Mouse (Mus musculus) ES-Bruce4 (cell line): ENCODE data around the gene Gm14597. TPM values are rescaled to one million over a fixed set of nuclear protein-coding genes. Genes with fewer than 3 reads are reported as not detected.
"Not testable (repeated sequence)": the region's sequence is repeated elsewhere in the genome, so short reads cannot be mapped to it uniquely, and the experiment has no call there.

Experiments
- H3K27ac ChIP-seq: 2 replicates; pipeline ENCODE4 v1.5.1; 2012; ENCODE audit warnings: low read length, inconsistent platforms; ENCODE audit not compliant: insufficient read depth
- H3K27me3 ChIP-seq: 2 replicates; pipeline ENCODE4 v1.6.1; 2012; ENCODE audit warnings: mild to moderate bottlenecking, low read length, inconsistent platforms; ENCODE audit not compliant: control insufficient read depth, poor library complexity, insufficient read depth, severe bottlenecking
- H3K36me3 ChIP-seq: 2 replicates; pipeline ENCODE4 v1.6.1; 2012; ENCODE audit warnings: inconsistent platforms, mild to moderate bottlenecking, low read length, moderate library complexity; ENCODE audit not compliant: control insufficient read depth, poor library complexity, insufficient read depth, severe bottlenecking
- H3K4me1 ChIP-seq: one replicate; pipeline ENCODE4 v1.8.1; 2011; ENCODE audit warnings: low read length; ENCODE audit not compliant: control insufficient read depth, insufficient read depth
- H3K4me3 ChIP-seq: 2 replicates; pipeline ENCODE4 v1.5.1; 2011; ENCODE audit warnings: low read depth, mild to moderate bottlenecking, low read length
- H3K9ac ChIP-seq: 2 replicates; pipeline ENCODE4 v1.6.1; 2012; ENCODE audit warnings: low read depth, mild to moderate bottlenecking, inconsistent platforms; ENCODE audit not compliant: poor library complexity, severe bottlenecking
- H3K9me3 ChIP-seq: replicated peaks from 2 replicates; pipeline ENCODE4 v1.6.1; 2012; ENCODE audit warnings: mild to moderate bottlenecking, low read length, inconsistent platforms; ENCODE audit not compliant: control insufficient read depth, poor library complexity, insufficient read depth, severe bottlenecking
- CTCF ChIP-seq: IDR thresholded peaks from one replicate; pipeline ENCODE4 v1.8.1; 2011; ENCODE audit warnings: low read depth, low read length
- EP300 ChIP-seq: IDR thresholded peaks from 2 replicates; pipeline ENCODE4 v1.6.1; 2011; ENCODE audit warnings: low read depth, low read length; ENCODE audit not compliant: insufficient read depth
- POLR2A ChIP-seq: IDR thresholded peaks from one replicate; pipeline ENCODE4 v1.8.1; 2011; ENCODE audit warnings: low read length; ENCODE audit not compliant: insufficient read depth
- polyA plus RNA-seq: library from polyadenylated mRNA; stranded (reverse); fragments of >200 nt; gene quantifications from 2 replicates; pipeline ENCODE4 v1.2.4, GENCODE M21; 2011; ENCODE audit warnings: low read depth; ENCODE audit not compliant: missing spikeins, insufficient read depth, insufficient read length

The Gm14597 gene
- polyA plus RNA-seq = not detected in 2 replicates

GRCm38 (mm10) chrX:53608879-53609278 is at the start of gene Gm14597:
Gm14597 (minus strand) TSS chrX:53608979.
- H3K36me3 ChIP-seq, H3K27ac ChIP-seq, H3K27me3 ChIP-seq, H3K4me1 ChIP-seq, H3K9ac ChIP-seq, H3K9me3 ChIP-seq: not testable (repeated sequence)
- peak within 1 kb of the TSS; percentile 41 for H3K4me3 ChIP-seq

DNA sequence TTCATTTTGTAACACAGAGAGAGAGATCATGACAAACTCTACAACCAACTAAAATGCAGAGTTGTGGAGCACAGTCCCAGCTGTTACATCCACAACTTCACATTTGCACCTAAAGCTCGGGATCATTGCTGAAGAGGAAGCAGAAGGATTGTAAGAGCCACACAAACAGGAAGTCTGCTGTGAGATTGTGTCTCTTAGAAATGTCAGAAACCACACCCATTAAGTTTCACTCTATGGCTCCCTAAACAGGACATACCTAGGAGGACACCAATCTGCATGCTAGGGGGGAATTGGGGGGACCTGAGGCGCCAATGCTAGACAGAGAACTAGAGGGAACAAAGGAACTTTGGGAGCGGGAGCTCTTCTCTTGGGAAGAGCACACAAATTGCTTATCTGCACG is 44.1 kb upstream of the Gm14597 start:
- not testable (repeated sequence) for H3K9ac ChIP-seq, H3K9me3 ChIP-seq, H3K36me3 ChIP-seq, H3K4me3 ChIP-seq, H3K27ac ChIP-seq, H3K4me1 ChIP-seq, H3K27me3 ChIP-seq

- Histone ChIP-seq H3K9me3 (no peaks in the 10 kb centered on the region), H3K36me3 (no peaks in the 10 kb centered on the region), H3K9ac (no peak overlapping the region), H3K27ac (no peak overlapping the region), H3K27me3 (no peaks in the 10 kb centered on the region), H3K4me3 (no peak overlapping the region), H3K4me1 (no peaks in the 10 kb centered on the region)
- TF ChIP-seq CTCF = no peak
- TF ChIP-seq POLR2A = no peak
- no peak for TF ChIP-seq EP300
Observed at GRCm38 (mm10) chrX:53645885-53646284, 37.1 kb upstream of the Gm14597 start.

DNA sequence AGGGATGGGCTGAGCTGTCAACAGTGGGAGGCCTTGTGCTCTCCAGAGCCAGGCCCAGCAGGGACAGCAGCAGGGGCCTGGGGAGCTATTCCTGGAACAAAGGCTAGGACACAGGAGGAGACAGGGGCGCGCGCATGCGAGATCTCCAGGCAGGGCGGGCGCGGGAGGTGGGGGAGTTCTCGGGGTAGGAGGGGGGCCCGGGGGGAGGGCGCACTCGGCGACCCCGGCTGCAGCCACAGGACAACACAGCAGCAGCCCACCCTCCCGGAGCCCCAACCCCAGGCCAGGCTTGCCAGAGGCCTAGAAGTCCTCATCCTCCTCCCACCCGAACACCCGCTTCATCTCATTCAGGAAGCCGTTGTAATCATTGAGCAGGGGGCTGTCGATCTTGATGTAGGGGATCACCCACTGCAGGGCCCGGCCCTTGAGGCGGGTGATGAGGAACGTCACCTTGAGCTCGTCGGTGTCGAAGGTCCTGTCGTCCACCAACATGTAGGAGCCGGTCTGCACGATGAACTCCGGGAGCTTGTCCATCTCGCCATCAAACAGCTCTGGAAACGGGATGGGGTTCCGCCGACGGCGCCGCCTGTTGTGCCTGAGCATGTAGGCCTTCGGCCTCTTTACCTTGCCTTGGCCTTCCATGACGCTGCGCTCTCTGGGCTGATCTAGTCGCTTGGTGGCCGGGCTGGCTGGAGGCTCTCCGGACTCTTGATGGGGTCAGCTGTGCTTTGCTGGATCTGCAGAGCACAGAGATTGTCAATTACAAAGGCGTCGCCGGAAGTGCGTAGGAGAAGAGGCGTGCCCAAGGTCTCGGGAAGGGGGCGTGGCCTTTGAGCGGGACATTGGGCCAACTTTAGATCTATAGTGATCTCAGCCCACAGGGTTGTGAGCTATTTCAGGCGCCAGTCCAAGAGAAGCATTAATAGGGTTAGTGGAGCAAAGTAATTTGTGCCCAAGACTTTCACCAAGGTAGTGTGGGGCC is 34.5 kb upstream of the Gm14597 start, which contains the start of gene Rtl8a:
Gene Rtl8a, minus strand, starts transcription at position 703 of the 982 bp plus-strand sequence.
- H3K27ac ChIP-seq, H3K27me3 ChIP-seq, H3K4me1 ChIP-seq, H3K36me3 ChIP-seq, H3K9me3 ChIP-seq, H3K9ac ChIP-seq: not testable (repeated sequence)
- H3K4me3 ChIP-seq = peak within 1 kb of the TSS; percentile 46

DNA sequence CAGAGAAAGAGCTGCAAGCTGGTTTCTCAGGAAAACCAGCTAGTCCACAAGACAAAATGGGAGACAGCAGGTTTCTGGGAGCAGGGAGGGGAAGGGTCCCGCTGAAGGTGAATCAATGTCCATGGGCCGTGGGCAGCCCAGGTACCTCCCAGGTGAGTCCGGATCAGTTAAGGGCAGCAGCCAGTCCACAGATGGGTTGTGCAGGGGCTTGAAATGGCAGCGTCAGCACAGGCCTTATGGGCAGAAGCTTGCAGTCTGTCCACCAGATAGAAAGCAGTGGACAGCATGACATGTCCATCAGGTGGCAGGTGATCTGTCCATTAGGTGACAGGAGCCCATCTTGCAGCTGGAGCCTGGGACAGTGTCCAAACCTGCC is 33.8 kb upstream of the Gm14597 start:
- H3K27ac ChIP-seq, H3K4me1 ChIP-seq, H3K9me3 ChIP-seq, H3K27me3 ChIP-seq, H3K4me3 ChIP-seq, H3K36me3 ChIP-seq, H3K9ac ChIP-seq: not testable (repeated sequence)

DNA sequence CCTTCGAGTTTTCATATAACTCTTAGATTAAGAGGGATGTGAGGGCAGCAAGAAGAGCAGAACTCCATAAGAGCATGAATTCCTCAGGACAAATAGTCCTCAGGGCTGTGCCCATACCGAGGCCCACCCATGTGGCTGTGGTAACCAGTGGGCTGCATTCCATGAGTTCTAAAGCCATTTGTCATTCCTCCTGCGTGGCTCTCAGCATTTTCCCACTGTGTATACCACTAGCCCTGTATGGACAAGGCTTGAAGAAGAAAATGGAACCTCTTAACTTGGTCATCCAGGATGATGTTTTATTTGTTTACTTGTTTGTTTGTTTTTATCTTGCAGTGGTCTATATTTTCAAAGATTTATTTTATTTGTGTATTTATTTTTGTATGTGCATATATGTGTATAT is 29.3 kb upstream of the Gm14597 start:
- not testable (repeated sequence) for H3K4me1 ChIP-seq, H3K9ac ChIP-seq, H3K4me3 ChIP-seq, H3K27me3 ChIP-seq, H3K27ac ChIP-seq, H3K36me3 ChIP-seq, H3K9me3 ChIP-seq

- H3K9me3 ChIP-seq, H3K9ac ChIP-seq, H3K36me3 ChIP-seq, H3K4me3 ChIP-seq, H3K4me1 ChIP-seq, H3K27ac ChIP-seq, H3K27me3 ChIP-seq: not testable (repeated sequence)
Observed at GRCm38 (mm10) chrX:53611395-53611794, 2.6 kb upstream of the Gm14597 start.
